Mouse (Mus musculus) myocyte (in vitro differentiated cells): ENCODE results near the gene Mmp11.

ENCODE experiments used
- CEBPB ChIP-seq: IDR thresholded peaks from 2 replicates; pipeline ENCODE4 v1.6.1; 2011; ENCODE audit warnings: mild to moderate bottlenecking, moderate library complexity; ENCODE audit not compliant: poor library complexity, insufficient read depth, severe bottlenecking
- E2F4 ChIP-seq: IDR thresholded peaks from one replicate; pipeline ENCODE4 v1.6.1; 2011; ENCODE audit warnings: mild to moderate bottlenecking, control low read depth, moderate library complexity; ENCODE audit not compliant: insufficient read depth
- MAX ChIP-seq: IDR thresholded peaks from one replicate; pipeline ENCODE4 v1.6.1; 2011; ENCODE audit warnings: low read depth, mild to moderate bottlenecking, control low read depth
- MYOD1 ChIP-seq, 3 experiments: IDR thresholded peaks; one replicate each; pipeline ENCODE4 v1.6.1; 2011; ENCODE audit warnings: control low read depth in 2 of 3, low read depth in 2 of 3, mild to moderate bottlenecking in 2 of 3, moderate library complexity in 1 of 3; ENCODE audit not compliant: insufficient read length in 2 of 3, control insufficient read depth in 1 of 3
- MYOG ChIP-seq, 3 experiments: IDR thresholded peaks; one replicate each; pipeline ENCODE4 v1.6.1; 2011; ENCODE audit warnings: control low read depth in 2 of 3, low read depth in 2 of 3, mild to moderate bottlenecking in 2 of 3; ENCODE audit not compliant: insufficient read length in 2 of 3, control insufficient read depth in 1 of 3, insufficient read depth in 1 of 3
- POLR2A ChIP-seq: IDR thresholded peaks from one replicate; pipeline ENCODE4 v1.6.1; 2011; ENCODE audit warnings: low read depth, mild to moderate bottlenecking, control low read depth, moderate library complexity; ENCODE audit not compliant: insufficient read length
- POLR2AphosphoS2 ChIP-seq: IDR thresholded peaks from one replicate; pipeline ENCODE4 v1.6.1; 2011; ENCODE audit warnings: low read depth, control low read depth; ENCODE audit not compliant: insufficient read length
- REST ChIP-seq: IDR thresholded peaks from one replicate; pipeline ENCODE4 v1.6.1; 2011; ENCODE audit warnings: mild to moderate bottlenecking, control low read depth, moderate library complexity; ENCODE audit not compliant: insufficient read depth, insufficient read length
- SRF ChIP-seq: IDR thresholded peaks from one replicate; pipeline ENCODE4 v1.6.1; 2011; ENCODE audit warnings: low read depth; ENCODE audit not compliant: control insufficient read depth, insufficient read length
- TCF12 ChIP-seq: IDR thresholded peaks from one replicate; pipeline ENCODE4 v1.6.1; 2011; ENCODE audit warnings: mild to moderate bottlenecking, control low read depth; ENCODE audit not compliant: poor library complexity, insufficient read depth, severe bottlenecking
- TCF3 ChIP-seq: IDR thresholded peaks from one replicate; pipeline ENCODE4 v1.6.1; 2011; ENCODE audit warnings: low read depth, control low read depth; ENCODE audit not compliant: insufficient read length
- USF1 ChIP-seq: IDR thresholded peaks from one replicate; pipeline ENCODE4 v1.6.1; 2011; ENCODE audit warnings: low read depth, mild to moderate bottlenecking, control low read depth, moderate library complexity

DNA sequence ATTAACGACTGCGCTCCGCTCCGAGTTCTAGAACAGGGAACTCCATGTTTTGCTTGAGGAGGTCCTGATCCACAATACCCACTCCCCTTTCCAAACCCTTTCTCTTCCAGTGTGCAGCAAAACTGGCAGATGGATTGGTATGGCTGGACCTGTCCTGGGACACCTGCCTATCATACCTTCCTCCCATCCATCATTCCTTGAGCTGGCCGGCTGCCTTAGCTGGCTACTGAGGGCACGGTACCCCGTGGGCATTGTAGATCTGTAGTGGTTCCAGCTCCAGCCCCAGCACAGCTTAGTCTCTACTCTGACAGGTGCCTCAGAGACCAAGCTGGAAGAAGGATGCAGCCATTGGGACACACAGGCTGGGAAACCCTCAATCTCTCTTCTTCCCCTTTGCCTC lies 5.0 kb downstream of the Mmp11 start:
- peak; percentile 37 for TF ChIP-seq POLR2A
- no peak for TF ChIP-seq USF1
- no peak for TF ChIP-seq MYOG (IDR thresholded peaks at IDR 0.05; ENCODE audit: control insufficient read depth in 1 of 3, insufficient read depth in 1 of 3, insufficient read length in 2 of 3, low read depth in 2 of 3)
- no peak for TF ChIP-seq TCF12
- TF ChIP-seq POLR2AphosphoS2: peak; percentile 73
- TF ChIP-seq MAX: no peak
- no peak for TF ChIP-seq CEBPB
- TF ChIP-seq REST: no peak
- TF ChIP-seq MYOD1 (IDR thresholded peaks at IDR 0.05; ENCODE audit: control insufficient read depth in 1 of 3, insufficient read length in 2 of 3, low read depth in 2 of 3): no peak
- TF ChIP-seq E2F4: no peak
- no peak for TF ChIP-seq TCF3
- no peak for TF ChIP-seq SRF
